Mouse (Mus musculus): ENCODE measurements around the gene Gpr50.

Gpr50 gene

DNA sequence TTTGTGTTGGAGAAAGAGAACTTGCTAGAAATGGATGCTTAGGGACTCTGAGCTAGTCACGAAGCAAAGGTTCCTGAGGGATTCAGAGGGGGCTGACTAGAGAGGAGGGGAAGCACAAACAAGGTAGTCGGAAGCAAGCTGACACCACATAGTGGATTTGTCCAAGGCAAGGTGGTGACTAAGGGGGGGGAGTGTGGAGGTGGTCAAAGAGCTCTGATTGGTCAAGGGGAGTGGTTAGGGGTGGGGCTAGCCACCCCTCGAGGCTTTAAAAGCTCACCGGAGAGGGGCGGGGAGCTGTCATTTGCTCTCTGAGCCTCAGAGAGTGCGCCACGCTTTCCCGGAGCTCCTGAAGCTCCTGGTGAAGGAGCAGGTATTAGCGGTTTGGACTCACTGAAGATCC lies at the start of gene Gpr50:
TSS of gene Gpr50 (plus strand) at position 294 of the 400 bp plus-strand sequence.
- in situ Hi-C loops (cut with MboI; ENCODE audit: low pct_unique_long_range_greater_than_20kb in 1 of 2, low sequenced_read_pairs in 2 of 2, unreplicated experiment in 1 of 2), result loop anchor here (25.0 kb wide), 2 partner anchors 124 to 274 kb away; no protein-coding TSS in a partner anchor

DNA sequence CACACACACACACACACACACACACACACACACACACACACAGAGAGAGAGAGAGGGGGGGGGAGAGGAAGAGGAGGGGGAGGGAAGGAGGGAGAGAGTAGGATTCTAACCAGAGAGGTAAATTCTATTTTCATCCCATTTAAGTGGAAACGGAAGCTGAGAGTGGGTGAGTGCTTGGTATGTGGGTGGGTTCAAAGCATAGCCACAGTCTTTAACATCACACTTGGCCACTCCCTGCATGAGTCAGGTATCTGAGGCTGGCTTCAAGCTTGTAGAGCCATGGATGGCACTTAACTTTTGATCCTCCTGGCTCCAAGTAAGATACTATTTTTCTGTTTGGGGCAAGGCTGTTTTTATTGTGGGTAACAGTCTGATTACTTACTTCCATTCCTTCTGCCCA lies 41.2 kb upstream of the Gpr50 start:
- in situ Hi-C loops (cut with MboI; ENCODE audit: low pct_unique_long_range_greater_than_20kb in 1 of 2, low sequenced_read_pairs in 2 of 2, unreplicated experiment in 1 of 2), result loop anchor here (10.0 to 25.0 kb wide), 2 partner anchors 197 to 210 kb away; no protein-coding TSS in a partner anchor

DNA sequence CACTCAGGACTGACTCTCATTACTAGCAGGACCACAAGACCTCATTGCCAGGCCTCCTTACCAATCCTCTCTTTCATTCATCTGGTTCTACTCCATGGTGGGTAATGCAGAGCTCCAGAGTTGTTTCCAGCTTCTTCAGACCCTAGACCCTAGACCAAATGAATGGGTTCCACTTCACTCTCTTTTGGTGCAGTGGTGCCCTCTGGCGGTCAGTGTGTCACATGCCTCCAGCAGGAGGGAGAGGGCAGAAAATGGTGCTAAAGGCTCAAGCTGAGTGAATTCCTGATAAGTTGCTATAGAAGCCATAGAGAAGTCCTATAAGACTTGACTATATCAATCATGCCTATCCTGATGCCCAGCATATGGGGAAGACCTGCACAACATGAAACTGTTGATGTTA lies 39.6 kb upstream of the Gpr50 start:
- in situ Hi-C loops (cut with MboI; ENCODE audit: low pct_unique_long_range_greater_than_20kb in 1 of 2, low sequenced_read_pairs in 2 of 2, unreplicated experiment in 1 of 2), result loop anchor here (10.0 to 25.0 kb wide), 2 partner anchors 199 to 212 kb away; no protein-coding TSS in a partner anchor

DNA sequence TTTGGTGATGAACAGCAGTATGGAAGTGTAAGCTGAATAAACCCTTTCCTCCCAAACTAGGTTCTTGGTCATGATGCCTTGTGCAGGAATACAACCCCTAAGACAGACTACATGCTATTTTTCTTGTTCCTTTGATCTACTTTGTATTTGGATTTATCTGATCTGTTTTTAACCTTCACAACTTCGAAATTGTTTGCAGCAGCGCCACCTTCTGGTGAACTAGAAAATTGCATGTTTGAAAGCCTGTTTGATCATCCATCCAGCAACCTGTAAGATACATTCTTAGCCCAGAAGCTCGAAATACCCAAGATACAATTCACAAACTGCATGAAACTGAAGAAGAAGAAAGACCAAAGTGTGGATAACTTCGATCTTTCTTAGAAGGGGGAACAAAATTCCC lies 35.2 kb upstream of the Gpr50 start:
- in situ Hi-C loops (cut with MboI; ENCODE audit: low pct_unique_long_range_greater_than_20kb in 1 of 2, low sequenced_read_pairs in 2 of 2, unreplicated experiment in 1 of 2), result loop anchor here in 1 of 2 experiments (10.0 kb wide), 1 partner anchor 204 kb away; no protein-coding TSS in a partner anchor

DNA sequence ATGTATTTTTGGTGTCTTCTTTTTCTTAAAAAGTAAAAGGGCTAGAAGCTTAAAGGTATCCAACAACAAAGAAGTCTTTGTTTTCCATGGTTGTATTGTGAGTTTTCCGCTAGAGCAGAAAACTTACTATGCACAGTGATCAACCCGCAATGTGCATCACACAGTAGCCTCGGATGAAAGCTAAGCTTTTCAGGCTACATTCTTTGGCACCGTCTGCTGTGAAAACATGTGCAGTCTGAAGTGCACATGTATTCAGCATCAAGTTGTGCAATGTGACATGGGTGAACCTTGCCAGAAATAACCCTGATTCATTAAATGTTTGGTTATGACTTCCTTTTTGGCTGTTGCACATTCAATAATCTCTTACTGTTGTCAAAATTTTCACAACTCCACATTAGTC lies 32.8 kb upstream of the Gpr50 start:
- in situ Hi-C loops (cut with MboI; ENCODE audit: low pct_unique_long_range_greater_than_20kb in 1 of 2, low sequenced_read_pairs in 2 of 2, unreplicated experiment in 1 of 2), result no loop called here

DNA sequence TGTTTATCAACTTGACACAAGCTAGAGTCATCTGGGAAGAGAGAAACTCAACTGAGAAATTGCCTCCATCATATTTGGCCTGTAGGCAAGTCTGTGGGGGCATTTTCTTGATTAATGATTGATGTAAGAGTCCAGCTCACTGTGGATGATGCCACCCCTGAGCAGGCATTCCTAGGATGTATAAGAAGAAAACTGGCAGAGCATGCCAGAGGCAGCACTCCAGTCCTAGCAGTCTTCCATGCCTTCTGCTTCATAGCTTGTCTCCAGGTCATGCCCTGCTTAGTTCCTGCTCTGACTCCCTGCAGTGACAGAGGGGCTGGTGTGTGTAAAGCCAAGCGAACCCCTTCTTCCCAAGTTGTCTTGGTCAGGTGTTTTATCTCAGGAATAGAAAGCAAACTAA lies 32.3 kb upstream of the Gpr50 start:
- in situ Hi-C loops (cut with MboI; ENCODE audit: low pct_unique_long_range_greater_than_20kb in 1 of 2, low sequenced_read_pairs in 2 of 2, unreplicated experiment in 1 of 2), result no loop called here

DNA sequence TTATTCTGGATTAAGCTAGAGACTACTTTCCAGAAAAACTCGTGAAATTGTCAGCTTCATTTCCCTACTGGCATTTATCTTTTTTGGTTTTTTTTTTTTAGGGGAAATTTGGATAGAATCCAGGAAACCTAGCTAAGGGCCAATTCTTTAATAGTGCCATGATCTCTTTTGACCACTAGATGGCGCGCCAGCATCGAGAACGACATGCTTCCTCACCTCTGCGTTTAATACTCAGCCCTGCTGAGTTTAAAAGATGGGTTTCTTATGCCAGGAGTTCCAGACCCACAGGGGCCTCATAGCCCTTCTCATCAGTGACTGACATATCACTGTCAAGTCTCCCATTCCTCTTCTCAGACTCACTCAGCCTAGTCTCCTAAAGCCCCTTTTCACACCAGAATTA lies 15.5 kb upstream of the Gpr50 start:
- in situ Hi-C loops (cut with MboI; ENCODE audit: low pct_unique_long_range_greater_than_20kb in 1 of 2, low sequenced_read_pairs in 2 of 2, unreplicated experiment in 1 of 2), result loop anchor here in 1 of 2 experiments (5.0 kb wide), 1 partner anchor 299 kb away; no protein-coding TSS in a partner anchor

DNA sequence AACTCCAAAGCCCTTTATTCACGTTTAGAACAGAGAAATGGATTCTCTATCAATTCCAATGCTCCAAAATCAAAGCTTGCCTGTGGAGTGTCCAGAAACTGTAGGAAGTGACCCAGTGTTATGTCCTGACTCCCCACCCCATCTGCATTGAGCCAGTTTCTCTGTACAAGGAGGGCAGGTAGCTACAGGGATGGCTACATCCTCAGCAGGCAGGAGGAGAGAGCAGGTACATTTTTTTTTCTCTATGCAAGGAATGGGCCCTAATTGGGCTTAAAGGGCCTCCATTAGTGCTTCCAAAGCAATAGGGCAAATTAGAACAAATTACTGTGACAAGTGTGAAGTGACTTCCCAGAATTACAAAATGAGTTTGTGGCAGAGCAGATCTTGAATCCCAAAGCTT lies 15.0 kb upstream of the Gpr50 start:
- in situ Hi-C loops (cut with MboI; ENCODE audit: low pct_unique_long_range_greater_than_20kb in 1 of 2, low sequenced_read_pairs in 2 of 2, unreplicated experiment in 1 of 2), result loop anchor here in 1 of 2 experiments (5.0 kb wide), 1 partner anchor 299 kb away; no protein-coding TSS in a partner anchor

DNA sequence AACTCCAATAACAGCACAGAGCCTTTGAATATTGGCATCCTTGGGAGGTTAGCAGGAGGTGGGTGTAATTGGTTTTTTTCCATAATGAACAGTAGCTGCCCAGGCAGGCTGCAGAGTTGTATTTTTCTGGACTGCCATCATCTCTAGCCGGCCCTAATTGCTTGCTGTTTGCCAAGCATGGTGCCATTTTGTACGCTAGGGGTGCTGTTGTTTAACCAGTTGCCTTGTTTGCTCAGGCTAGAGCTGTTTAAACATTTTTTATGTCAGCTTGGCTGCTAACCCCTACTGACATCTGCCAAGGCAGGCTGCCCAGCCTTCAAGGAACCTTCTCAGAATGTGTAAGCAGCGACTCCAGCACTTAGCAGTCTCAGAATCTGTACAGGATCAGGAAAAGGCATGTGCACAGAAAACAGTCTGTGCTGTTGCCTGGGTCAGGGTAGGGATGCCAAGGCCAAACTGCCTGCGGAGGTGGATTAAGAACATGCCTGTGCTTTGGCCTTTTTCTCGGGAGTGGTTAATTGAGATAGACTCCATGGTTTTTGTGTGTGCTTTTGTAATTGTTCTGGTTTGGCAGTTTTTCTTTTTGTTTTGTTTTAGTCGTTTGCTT lies 14.5 kb upstream of the Gpr50 start:
- in situ Hi-C loops (cut with MboI; ENCODE audit: low pct_unique_long_range_greater_than_20kb in 1 of 2, low sequenced_read_pairs in 2 of 2, unreplicated experiment in 1 of 2), result loop anchor here in 1 of 2 experiments (5.0 kb wide), 1 partner anchor 298 kb away; no protein-coding TSS in a partner anchor

DNA sequence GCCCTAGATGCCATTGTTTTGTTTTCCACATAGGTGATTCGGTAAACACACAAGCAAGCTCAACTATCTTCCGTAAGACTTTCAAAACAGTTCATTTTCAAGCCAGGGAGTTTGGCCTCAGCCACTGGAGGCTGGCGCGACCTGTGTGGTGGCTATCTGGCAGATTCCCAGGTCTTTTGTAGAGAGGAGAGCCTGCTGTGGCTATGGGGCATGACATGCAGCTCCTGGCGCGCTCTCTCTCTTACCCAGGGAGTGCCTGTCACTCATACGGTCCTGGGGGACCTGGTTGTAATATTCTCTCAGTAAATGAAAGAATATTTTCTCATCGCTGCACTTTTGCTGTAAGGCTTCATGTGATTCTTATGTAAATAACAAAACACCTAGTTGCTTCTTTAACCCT lies 13.5 kb upstream of the Gpr50 start:
- in situ Hi-C loops (cut with MboI; ENCODE audit: low pct_unique_long_range_greater_than_20kb in 1 of 2, low sequenced_read_pairs in 2 of 2, unreplicated experiment in 1 of 2), result loop anchor here (5.0 to 25.0 kb wide), 3 partner anchors 137 to 297 kb away; no protein-coding TSS in a partner anchor

DNA sequence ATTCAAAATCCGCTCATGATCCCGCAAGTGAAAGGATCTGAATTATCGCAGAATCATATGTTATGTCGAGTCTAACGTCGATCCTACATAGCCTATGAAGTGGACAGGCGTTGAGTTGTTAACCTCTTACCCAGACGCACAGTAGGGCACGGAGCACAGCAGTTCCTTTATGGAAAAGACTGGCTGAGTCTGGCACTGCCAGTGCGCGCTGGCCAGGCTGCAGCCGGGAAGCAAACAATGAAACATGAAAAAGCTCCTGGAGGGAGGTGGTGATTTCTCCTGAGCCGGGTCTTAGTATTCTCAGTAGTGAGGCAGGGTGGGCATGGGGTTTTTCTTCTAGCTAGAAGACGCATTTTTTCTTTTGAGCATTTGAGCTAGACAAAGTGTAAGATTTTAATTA lies 1.7 kb upstream of the Gpr50 start:
- in situ Hi-C loops (cut with MboI; ENCODE audit: low pct_unique_long_range_greater_than_20kb in 1 of 2, low sequenced_read_pairs in 2 of 2, unreplicated experiment in 1 of 2), result loop anchor here (25.0 kb wide), 2 partner anchors 126 to 276 kb away; no protein-coding TSS in a partner anchor

DNA sequence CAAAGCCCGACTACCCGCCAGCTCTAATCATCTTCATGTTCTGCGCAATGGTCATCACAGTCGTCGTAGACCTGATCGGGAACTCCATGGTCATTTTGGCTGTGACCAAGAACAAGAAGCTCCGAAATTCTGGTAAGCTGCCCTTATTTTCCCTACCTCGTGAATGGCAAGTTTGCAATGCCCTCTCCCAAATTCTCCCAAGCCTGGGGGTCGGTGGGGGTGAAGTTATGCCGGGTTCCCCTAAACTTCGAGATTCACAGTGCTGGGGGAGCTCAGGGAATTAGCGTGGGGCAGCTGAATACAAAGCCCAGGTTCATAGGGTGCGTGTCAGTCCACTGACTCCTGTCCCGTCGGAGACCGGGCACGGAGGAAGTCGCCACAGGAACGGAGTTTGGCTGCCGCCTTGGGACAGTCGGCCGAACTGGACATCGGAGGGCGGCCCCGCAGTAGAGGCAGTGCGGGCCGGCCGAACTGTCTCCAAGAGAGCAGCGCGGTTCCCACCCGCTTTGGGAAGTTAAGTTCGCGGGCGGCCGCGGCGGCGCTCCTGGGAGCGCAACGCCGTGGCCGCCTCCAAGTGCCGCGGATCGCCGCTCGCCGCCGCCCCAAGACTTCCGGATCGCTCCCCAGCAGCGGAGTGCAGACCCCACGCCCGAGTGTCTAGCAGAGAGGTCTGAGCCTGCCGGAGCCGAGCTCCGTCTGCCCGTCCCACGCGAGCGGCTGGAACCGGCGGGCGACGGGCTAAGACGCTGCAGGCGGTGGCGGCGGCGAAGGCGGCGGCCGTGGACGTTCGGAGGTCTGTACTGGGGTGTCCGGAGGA lies 612 bp downstream of the Gpr50 start:
- in situ Hi-C loops (cut with MboI; ENCODE audit: low pct_unique_long_range_greater_than_20kb in 1 of 2, low sequenced_read_pairs in 2 of 2, unreplicated experiment in 1 of 2), result loop anchor here (25.0 kb wide), 2 partner anchors 123 to 273 kb away; no protein-coding TSS in a partner anchor

DNA sequence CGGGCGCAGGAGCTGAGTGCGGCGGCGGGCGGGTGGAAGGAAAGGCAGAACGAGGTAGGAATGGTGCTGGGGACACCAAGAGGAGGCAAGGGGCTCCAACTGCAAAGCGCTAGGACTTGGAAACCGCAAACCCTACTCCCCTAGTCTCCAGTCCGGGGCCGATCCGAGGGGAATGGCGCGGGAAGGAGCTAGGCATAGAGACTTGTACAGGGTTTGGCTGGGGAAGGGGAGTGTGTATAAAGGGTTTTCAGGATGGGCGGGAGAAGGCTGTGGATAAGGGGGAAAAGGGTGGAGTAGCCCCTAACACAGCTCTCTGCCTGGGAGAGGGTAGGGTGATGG lies 1.2 kb downstream of the Gpr50 start:
- in situ Hi-C loops (cut with MboI; ENCODE audit: low pct_unique_long_range_greater_than_20kb in 1 of 2, low sequenced_read_pairs in 2 of 2, unreplicated experiment in 1 of 2), result loop anchor here (25.0 kb wide), 2 partner anchors 123 to 273 kb away; no protein-coding TSS in a partner anchor

DNA sequence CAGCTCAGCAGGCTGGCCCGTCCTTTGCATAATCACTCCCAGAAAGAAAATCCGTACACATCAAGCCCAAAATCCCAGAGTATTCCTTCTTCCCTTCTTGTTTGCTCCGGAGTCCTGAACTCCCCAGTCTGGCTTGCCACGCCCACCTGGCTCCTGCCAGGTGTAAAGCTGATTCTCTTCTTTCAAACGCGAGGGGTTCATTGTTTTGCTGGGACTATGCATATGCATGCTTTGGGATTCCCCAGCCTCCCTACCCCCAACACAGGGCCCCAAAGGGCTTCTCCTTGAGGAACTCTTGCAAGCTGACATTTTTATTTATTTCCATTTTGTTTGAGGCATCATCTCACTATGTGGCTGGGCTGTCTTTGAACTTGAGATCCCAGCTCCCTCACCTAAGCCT lies 6.8 kb downstream of the Gpr50 start:
- in situ Hi-C loops (cut with MboI; ENCODE audit: low pct_unique_long_range_greater_than_20kb in 1 of 2, low sequenced_read_pairs in 2 of 2, unreplicated experiment in 1 of 2), result loop anchor here (25.0 kb wide), 2 partner anchors 117 to 267 kb away; no protein-coding TSS in a partner anchor

DNA sequence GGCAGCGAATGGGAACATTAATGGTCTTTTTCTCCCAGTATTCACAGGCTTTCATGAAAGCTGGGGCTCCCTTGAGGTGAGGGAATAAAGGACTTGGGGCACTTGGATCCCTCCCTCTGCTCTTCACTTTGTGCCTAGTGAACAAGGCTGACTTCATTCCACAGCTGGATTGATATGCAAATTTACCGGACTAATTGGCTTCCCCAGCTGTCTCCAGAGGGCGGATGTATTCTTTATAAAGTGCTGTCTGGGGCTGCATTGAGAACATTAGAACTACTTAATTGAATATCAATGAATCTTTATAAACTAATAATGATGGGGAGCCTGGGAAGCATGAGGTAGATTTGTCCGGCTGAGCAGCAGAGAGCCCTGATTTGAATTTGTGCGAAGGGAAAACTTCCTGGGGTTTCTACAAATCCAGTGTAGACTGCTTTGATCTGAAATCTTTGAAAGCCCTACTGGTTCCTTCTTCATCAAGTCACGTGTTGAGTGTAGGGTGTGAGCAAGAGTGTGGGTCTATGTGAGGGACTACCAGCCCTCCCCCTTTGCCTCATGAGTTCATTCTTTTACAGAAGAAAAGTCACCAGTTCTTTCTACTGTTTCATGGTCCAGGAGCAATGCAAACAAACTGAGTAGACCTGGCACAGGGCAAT lies 37.5 kb downstream of the Gpr50 start:
- in situ Hi-C loops (cut with MboI; ENCODE audit: low pct_unique_long_range_greater_than_20kb in 1 of 2, low sequenced_read_pairs in 2 of 2, unreplicated experiment in 1 of 2), result no loop called here
